Mouse (Mus musculus) liver, postnatal 0 days (tissue): ENCODE measurements around the gene Cep152.

Source experiments
- CTCF ChIP-seq: sonication (generic); IDR thresholded peaks from 2 replicates; pipeline ENCODE4 v1.5.1; 2016; ENCODE audit warnings: antibody characterized with exemption, low read depth
- EP300 ChIP-seq: IDR thresholded peaks from 2 replicates; pipeline ENCODE4 v1.6.1; 2016; ENCODE audit warnings: antibody characterized with exemption, low read depth, mild to moderate bottlenecking

DNA sequence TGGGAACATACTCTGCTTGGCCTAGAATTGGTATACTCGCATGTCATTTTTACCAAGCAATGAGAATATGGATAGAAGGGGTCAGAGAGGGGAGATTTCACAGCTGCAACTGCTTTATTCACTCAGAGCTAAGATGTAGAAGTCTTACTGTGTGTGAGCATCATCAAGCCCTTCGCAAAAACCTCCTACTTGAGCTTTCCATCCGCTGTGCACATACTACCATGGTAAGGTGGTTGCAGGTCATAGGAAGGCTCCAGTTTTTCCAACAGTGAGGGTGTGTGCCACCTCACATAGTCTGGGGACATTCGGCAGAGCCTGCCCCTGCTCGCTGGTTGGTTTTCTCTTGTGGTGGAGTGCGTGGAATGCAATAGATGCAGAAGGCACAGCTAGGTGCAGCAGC is 64.9 kb downstream of the Cep152 start:
- TF ChIP-seq CTCF: no peak
- no peak for TF ChIP-seq EP300
